ENCODE assay signal across 16 mouse cellular contexts in genomic region chr4:87936326-87936725, GRCm38 (mm10).
DNase-seq lines count a peak whose midpoint lies in the region; ATAC-seq lines count a peak whose summit lies in the region.
"Had no signal": no experiment of that assay in that cellular context is flagged by ENCODE, and none has a peak within 500 bp of the region (broad histone marks: within the 10 kb centered on the region; RNA-seq: fewer than 3 reads in every experiment).

No protein-coding gene starts in this region.

- H3K4me3 ChIP-seq in heart, embryonic 13.5 days: no peak overlapping the region
- H3K4me3 ChIP-seq: embryonic facial prominence, embryonic 12.5 days; forebrain, embryonic 10.5 days; heart, embryonic 15.5 days; liver, embryonic 12.5 days; megakaryocyte, embryonic 14.5 days had no signal

- peaks cover 40% of the 10 kb centered on the region for H3K4me1 ChIP-seq in heart, embryonic 13.5 days

- H3K4me2 ChIP-seq in heart, embryonic 13.5 days: no peak overlapping the region
- H3K4me2 ChIP-seq: embryonic facial prominence, embryonic 12.5 days; heart, embryonic 15.5 days; liver, embryonic 12.5 days had no signal

- 33% methylated on average over 2 of the region's 2 CpGs for WGBS in heart, embryonic 13.5 days

- no peaks in the 10 kb centered on the region for H3K27me3 ChIP-seq in heart, embryonic 13.5 days (replicated peaks)
- H3K27me3 ChIP-seq: embryonic facial prominence, embryonic 12.5 days; heart, embryonic 15.5 days; liver, embryonic 12.5 days; megakaryocyte, embryonic 14.5 days; Patski had no signal

- no peaks in the 10 kb centered on the region for H3K9me3 ChIP-seq in heart, embryonic 13.5 days
- H3K9me3 ChIP-seq: embryonic facial prominence, embryonic 12.5 days; forebrain, embryonic 10.5 days; heart, embryonic 15.5 days; liver, embryonic 12.5 days; megakaryocyte, embryonic 14.5 days had no signal

- DNase-seq in heart, adult 8-10 months (ENCODE audit: low spot score): no peak
- DNase-seq in ovary, adult 18-20 months (ENCODE audit: low spot score): peak; percentile 13
- DNase-seq in ovary, postnatal 10 days (ENCODE audit: low spot score): no peak
- DNase-seq in cerebellum, postnatal 25 days: peak; percentile 37 to 50
- no peak for DNase-seq in urinary bladder, postnatal 14 days (ENCODE audit: low spot score)
- DNase-seq: adrenal gland, adult 2 months; thymus, adult 2 months had no signal

- no peak overlapping the region for H3K9ac ChIP-seq in heart, embryonic 13.5 days
- H3K9ac ChIP-seq: embryonic facial prominence, embryonic 12.5 days; heart, embryonic 15.5 days; liver, embryonic 12.5 days had no signal

- ATAC-seq in heart, embryonic 13.5 days (ENCODE audit: extremely low read depth, insufficient number of reproducible peaks, low FRiP score, low TSS enrichment): no peak
- no peak for ATAC-seq in megakaryocyte-erythroid progenitor cell, adult 5-6 weeks (replicated peaks; ENCODE audit: low FRiP score, low TSS enrichment, poor library complexity, severe bottlenecking)
- ATAC-seq: hindbrain, embryonic 16.5 days; liver, embryonic 12.5 days; Patski had no signal

- no peaks in the 10 kb centered on the region for H3K36me3 ChIP-seq in heart, embryonic 13.5 days
- H3K36me3 ChIP-seq: embryonic facial prominence, embryonic 12.5 days; forebrain, embryonic 10.5 days; heart, embryonic 15.5 days; liver, embryonic 12.5 days had no signal

- 0 out of 2 replicates have a peak overlapping the region, but pooled peaks have one; percentile 37 for H3K27ac ChIP-seq in heart, embryonic 13.5 days (replicated peaks)
- H3K27ac ChIP-seq: embryonic facial prominence, embryonic 12.5 days; forebrain, embryonic 10.5 days; heart, embryonic 15.5 days; liver, embryonic 12.5 days had no signal

Comparison
In these comparisons a context has a peak if more than half of its experiments do, and no peak if none do; other contexts are left out.
1. DNase-seq: peak in ovary, adult 18-20 months (single experiment) and cerebellum, postnatal 25 days (2 of 2); none in heart, adult 8-10 months (single experiment), ovary, postnatal 10 days (single experiment) and urinary bladder, postnatal 14 days (single experiment).